Comparison of ENCODE assay signal across 9 mouse cellular contexts in genomic region chr5:24983539-24983938, GRCm38 (mm10).
DNase-seq lines count a peak whose midpoint lies in the region; ATAC-seq and TF ChIP-seq lines count a peak whose summit lies in the region.
"Had no signal": no experiment of that assay in that cellular context is flagged by ENCODE, and none has a peak within 500 bp of the region (broad histone marks: within the 10 kb centered on the region; RNA-seq: fewer than 3 reads in every experiment).

No protein-coding gene starts in this region.

- peak; percentile 78 for DNase-seq in intestine, embryonic 14.5 days (ENCODE audit: low spot score)
- DNase-seq in CD8-positive naive resting alpha-beta T cell, adult 2 months (ENCODE audit: low read depth in 2 of 2, low spot score in 2 of 2) = peak; percentile 37 to 45
- peak; percentile 47 to 61 for DNase-seq in cerebellum, adult 2 months
- peak; percentile 85 for DNase-seq in heart, embryonic 10.5 days (ENCODE audit: low spot score)
- peak; percentile 79 for DNase-seq in limb, embryonic 10.5 days (ENCODE audit: low spot score)
- peak; percentile 45 for DNase-seq in midbrain, postnatal 0 days (ENCODE audit: low spot score)
- DNase-seq in yolk sac, embryonic 10.5 days (ENCODE audit: low spot score) = no peak

- no peaks in the 10 kb centered on the region for H3K9me3 ChIP-seq in intestine, embryonic 14.5 days (ENCODE audit: control insufficient read depth, low read length)
- H3K9me3 ChIP-seq in intestine, embryonic 15.5 days = no peaks in the 10 kb centered on the region
- H3K9me3 ChIP-seq in heart, embryonic 10.5 days = no peaks in the 10 kb centered on the region
- H3K9me3 ChIP-seq in limb, embryonic 10.5 days (replicated peaks) = no peaks in the 10 kb centered on the region
- no peaks in the 10 kb centered on the region for H3K9me3 ChIP-seq in midbrain, postnatal 0 days (ENCODE audit: low read length)
- H3K9me3 ChIP-seq: embryonic facial prominence, embryonic 13.5 days had no signal

- H3K4me2 ChIP-seq in intestine, embryonic 14.5 days (ENCODE audit: low read length) = no peak overlapping the region
- no peak overlapping the region for H3K4me2 ChIP-seq in intestine, embryonic 15.5 days (replicated peaks)
- no peak overlapping the region for H3K4me2 ChIP-seq in midbrain, postnatal 0 days (ENCODE audit: low read depth, low read length, poor library complexity, severe bottlenecking)
- H3K4me2 ChIP-seq: embryonic facial prominence, embryonic 13.5 days had no signal

- no peaks in the 10 kb centered on the region for H3K27me3 ChIP-seq in intestine, embryonic 14.5 days (replicated peaks; ENCODE audit: control insufficient read depth, insufficient read depth, low read length)
- H3K27me3 ChIP-seq in intestine, embryonic 15.5 days (replicated peaks) = no peaks in the 10 kb centered on the region
- no peaks in the 10 kb centered on the region for H3K27me3 ChIP-seq in cerebellum, adult 2 months (ENCODE audit: control insufficient read depth, insufficient read depth, low read length)
- H3K27me3 ChIP-seq in heart, embryonic 10.5 days (ENCODE audit: insufficient read depth, poor library complexity, severe bottlenecking) = no peaks in the 10 kb centered on the region
- H3K27me3 ChIP-seq in limb, embryonic 10.5 days (ENCODE audit: low read depth, poor library complexity, severe bottlenecking) = no peaks in the 10 kb centered on the region
- no peaks in the 10 kb centered on the region for H3K27me3 ChIP-seq in midbrain, postnatal 0 days (ENCODE audit: insufficient read depth, low read length)
- H3K27me3 ChIP-seq: embryonic facial prominence, embryonic 13.5 days had no signal

- peak; percentile 58; the same call in 1 of the 2 replicates for TF ChIP-seq CTCF in cerebellum, adult 2 months (IDR thresholded peaks at IDR 0.05; ENCODE audit: borderline replicate concordance, insufficient read depth, low read depth, low read length)
- peak; percentile 84 for TF ChIP-seq CTCF in midbrain, postnatal 0 days (IDR thresholded peaks at IDR 0.05)

- no peak for TF ChIP-seq POLR2A in cerebellum, adult 2 months (IDR thresholded peaks at IDR 0.05; ENCODE audit: borderline replicate concordance, insufficient read depth, low read length)

- peaks cover 10% of the 10 kb centered on the region; the same call in 1 of the 2 replicates for H3K4me1 ChIP-seq in intestine, embryonic 14.5 days (replicated peaks; ENCODE audit: control insufficient read depth, insufficient read depth, low read length)
- peaks cover 28% of the 10 kb centered on the region for H3K4me1 ChIP-seq in intestine, embryonic 15.5 days (replicated peaks)
- H3K4me1 ChIP-seq in cerebellum, adult 2 months (ENCODE audit: control insufficient read depth, insufficient read depth, low read length) = peaks cover 42% of the 10 kb centered on the region
- peaks cover 87% of the 10 kb centered on the region for H3K4me1 ChIP-seq in heart, embryonic 10.5 days
- peaks cover 20% of the 10 kb centered on the region for H3K4me1 ChIP-seq in limb, embryonic 10.5 days
- H3K4me1 ChIP-seq in midbrain, postnatal 0 days (ENCODE audit: insufficient read depth, low read length) = peaks cover 20% of the 10 kb centered on the region; the same call in 1 of the 2 replicates

- no peaks in the 10 kb centered on the region for H3K36me3 ChIP-seq in intestine, embryonic 14.5 days (ENCODE audit: control insufficient read depth, insufficient read depth, low read length)
- no peaks in the 10 kb centered on the region for H3K36me3 ChIP-seq in intestine, embryonic 15.5 days
- H3K36me3 ChIP-seq in heart, embryonic 10.5 days = 0 out of 2 replicates have a peak, but pooled peaks cover 2% of the 10 kb centered on the region
- no peaks in the 10 kb centered on the region for H3K36me3 ChIP-seq in limb, embryonic 10.5 days
- H3K36me3 ChIP-seq in midbrain, postnatal 0 days (ENCODE audit: insufficient read depth, low read length) = no peaks in the 10 kb centered on the region
- H3K36me3 ChIP-seq: embryonic facial prominence, embryonic 13.5 days had no signal

- 15% methylated on average over 3 of the region's 3 CpGs for WGBS in intestine, embryonic 14.5 days
- WGBS in intestine, embryonic 15.5 days = 14% methylated on average over 3 of the region's 3 CpGs
- WGBS in cerebellum, adult 2 months = 6% methylated on average over 3 of the region's 3 CpGs
- WGBS in heart, embryonic 10.5 days = 15% methylated on average over 3 of the region's 3 CpGs
- WGBS in limb, embryonic 10.5 days = 18% methylated on average over 3 of the region's 3 CpGs
- 14% methylated on average over 3 of the region's 3 CpGs for WGBS in midbrain, postnatal 0 days

- ATAC-seq in intestine, embryonic 14.5 days (replicated peaks; ENCODE audit: low FRiP score, low TSS enrichment, low read depth) = no peak
- no peak for ATAC-seq in intestine, embryonic 15.5 days
- peak; percentile 20; the same call in 1 of the 2 replicates for ATAC-seq in midbrain, postnatal 0 days (ENCODE audit: low FRiP score)

- no peak overlapping the region for H3K27ac ChIP-seq in intestine, embryonic 14.5 days (ENCODE audit: low read depth)
- H3K27ac ChIP-seq in intestine, embryonic 15.5 days = no peak overlapping the region
- no peak overlapping the region for H3K27ac ChIP-seq in cerebellum, adult 2 months (ENCODE audit: insufficient read depth, low read length)
- peak overlapping the region; percentile 87 for H3K27ac ChIP-seq in heart, embryonic 10.5 days
- H3K27ac ChIP-seq in limb, embryonic 10.5 days = no peak overlapping the region
- H3K27ac ChIP-seq in midbrain, postnatal 0 days (ENCODE audit: low read depth, low read length) = peak overlapping the region; percentile 19; the same call in 1 of the 2 replicates
- H3K27ac ChIP-seq: embryonic facial prominence, embryonic 13.5 days had no signal

- no peak overlapping the region for H3K9ac ChIP-seq in intestine, embryonic 14.5 days (ENCODE audit: low read length)
- no peak overlapping the region for H3K9ac ChIP-seq in intestine, embryonic 15.5 days
- no peak overlapping the region for H3K9ac ChIP-seq in midbrain, postnatal 0 days (replicated peaks; ENCODE audit: low read length, poor library complexity, severe bottlenecking)
- H3K9ac ChIP-seq: embryonic facial prominence, embryonic 13.5 days had no signal

- no peak overlapping the region for H3K4me3 ChIP-seq in intestine, embryonic 14.5 days (ENCODE audit: low read depth, low read length)
- no peak overlapping the region for H3K4me3 ChIP-seq in intestine, embryonic 15.5 days (replicated peaks)
- no peak overlapping the region for H3K4me3 ChIP-seq in cerebellum, adult 2 months (replicated peaks; ENCODE audit: insufficient read depth, low read depth, low read length)
- no peak overlapping the region for H3K4me3 ChIP-seq in heart, embryonic 10.5 days
- no peak overlapping the region for H3K4me3 ChIP-seq in limb, embryonic 10.5 days
- no peak overlapping the region for H3K4me3 ChIP-seq in midbrain, postnatal 0 days (ENCODE audit: low read depth, low read length)
- H3K4me3 ChIP-seq: embryonic facial prominence, embryonic 13.5 days had no signal

Comparison
In these comparisons a context has a peak if more than half of its experiments do, and no peak if none do; other contexts are left out.
1. H3K27ac ChIP-seq: peak in heart, embryonic 10.5 days (single experiment) and midbrain, postnatal 0 days (single experiment); none in intestine, embryonic 14.5 days (single experiment), intestine, embryonic 15.5 days (single experiment), cerebellum, adult 2 months (single experiment) and limb, embryonic 10.5 days (single experiment).